Mouse (Mus musculus): Measurements from ENCODE around the gene Pbxip1. TPM values are rescaled to one million over a fixed set of nuclear protein-coding genes. Genes with fewer than 3 reads are reported as not detected.
"Not testable (repeated sequence)": the region's sequence is repeated elsewhere in the genome, so short reads cannot be mapped to it uniquely, and the experiment has no call there.

Gene Pbxip1
- polyA plus RNA-seq, 1 experiment from 2014 or later, result 48.6 TPM

DNA sequence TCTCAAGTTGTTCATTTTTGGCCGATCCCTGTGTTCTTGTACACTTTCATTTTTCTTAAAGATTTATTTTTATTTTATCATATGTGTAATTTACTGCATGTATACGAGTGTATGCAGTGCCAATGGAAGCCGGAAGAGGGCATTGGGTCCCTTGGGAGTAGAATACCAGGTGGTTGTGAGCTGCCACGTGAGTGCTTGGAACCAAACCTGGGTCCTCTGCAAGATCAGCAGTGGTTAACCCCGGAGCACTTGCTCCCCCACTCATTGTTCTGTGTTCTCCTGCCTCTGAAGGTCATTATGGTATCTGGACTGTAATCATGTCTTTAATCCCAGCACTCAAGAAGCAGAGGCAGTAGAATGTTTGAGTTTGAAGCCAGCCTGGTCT is 11.4 kb upstream of the Pbxip1 start:
- ATAC-seq (ENCODE audit: low FRiP score, low TSS enrichment) (no peak), DNase-seq (ENCODE audit: low spot score) (no peak)
- WGBS, result 72% methylated on average over 5 of the region's 5 CpGs
- no peak overlapping the region for H3K4me3 ChIP-seq (ENCODE audit: low read depth, low read length)
- no peak for TF ChIP-seq EP300 (optimal IDR thresholded peaks at IDR 0.05)
- no peak for TF ChIP-seq CTCF (IDR thresholded peaks at IDR 0.05; ENCODE audit: low read depth)
- H3K36me3 ChIP-seq (ENCODE audit: control insufficient read depth, insufficient read depth, low read length), result peaks cover 14% of the 10 kb centered on the region
- H3K4me1 ChIP-seq (replicated peaks; ENCODE audit: control insufficient read depth, insufficient read depth), result peaks cover 6% of the 10 kb centered on the region
- H3K9ac ChIP-seq (ENCODE audit: low read length), result no peak overlapping the region
- no peak overlapping the region for H3K4me2 ChIP-seq (replicated peaks; ENCODE audit: low read depth)
- H3K9me3 ChIP-seq (ENCODE audit: control insufficient read depth, low read length), result no peaks in the 10 kb centered on the region
- no peaks in the 10 kb centered on the region for H3K27me3 ChIP-seq (ENCODE audit: control insufficient read depth, insufficient read depth, low read length)
- no peak overlapping the region for H3K27ac ChIP-seq (replicated peaks)

DNA sequence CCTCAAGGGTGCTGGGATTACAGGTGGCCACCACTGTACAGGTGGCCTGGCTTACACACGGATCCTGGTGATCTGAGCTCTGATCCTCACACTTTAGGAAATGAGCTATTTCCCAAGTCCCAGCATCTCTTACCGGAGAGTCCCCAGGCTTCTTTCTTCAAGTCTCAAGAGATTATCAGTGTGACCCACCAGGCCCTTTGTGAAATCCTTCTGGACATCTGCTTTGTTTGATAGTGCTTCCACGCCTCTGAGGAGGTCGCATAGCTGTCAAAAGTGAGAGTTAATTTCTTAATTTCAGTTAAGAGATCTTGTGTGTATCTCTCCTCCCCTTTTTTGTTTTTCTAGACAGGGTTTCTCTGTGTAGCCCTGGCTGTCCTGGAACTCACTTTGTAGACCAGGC is 10.6 kb upstream of the Pbxip1 start:
- H3K4me1 ChIP-seq (replicated peaks; ENCODE audit: control insufficient read depth, insufficient read depth), result peaks cover 2% of the 10 kb centered on the region
- H3K9me3 ChIP-seq (ENCODE audit: control insufficient read depth, low read length), result no peaks in the 10 kb centered on the region
- H3K36me3 ChIP-seq (ENCODE audit: control insufficient read depth, insufficient read depth, low read length), result peaks cover 14% of the 10 kb centered on the region
- DNase-seq (ENCODE audit: low spot score), result no peak
- no peaks in the 10 kb centered on the region for H3K27me3 ChIP-seq (ENCODE audit: control insufficient read depth, insufficient read depth, low read length)
- no peak overlapping the region for H3K27ac ChIP-seq (replicated peaks)
- no peak overlapping the region for H3K9ac ChIP-seq (ENCODE audit: low read length)
- H3K4me3 ChIP-seq (ENCODE audit: low read depth, low read length), result no peak overlapping the region
- no peak for ATAC-seq (ENCODE audit: low FRiP score, low TSS enrichment)
- TF ChIP-seq EP300 (optimal IDR thresholded peaks at IDR 0.05), result no peak
- no peak for TF ChIP-seq CTCF (IDR thresholded peaks at IDR 0.05; ENCODE audit: low read depth)
- no peak overlapping the region for H3K4me2 ChIP-seq (replicated peaks; ENCODE audit: low read depth)
- WGBS, result 91% methylated on average over 4 of the region's 4 CpGs

DNA sequence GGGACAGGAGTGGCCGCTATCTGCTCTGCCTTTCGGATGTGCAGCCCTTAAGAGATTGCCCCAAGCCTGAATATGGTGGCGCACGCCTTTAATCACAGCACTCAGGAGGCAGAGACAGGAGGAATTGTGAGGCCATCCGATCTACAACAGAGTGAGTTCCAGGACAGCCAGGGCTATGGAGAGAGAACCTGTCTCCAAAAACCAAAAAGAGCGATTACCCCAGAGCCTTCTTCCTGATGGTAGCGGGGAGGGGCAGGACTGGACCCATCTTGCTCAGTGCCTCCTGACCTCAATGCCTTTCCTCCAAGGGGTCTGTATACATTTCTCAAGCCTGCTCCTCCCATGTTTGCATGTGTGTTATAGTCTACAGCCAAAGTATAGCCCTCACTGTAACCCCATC is 7.5 kb upstream of the Pbxip1 start:
- H3K36me3 ChIP-seq (ENCODE audit: control insufficient read depth, insufficient read depth, low read length), result peaks cover 17% of the 10 kb centered on the region
- not testable (repeated sequence) for H3K9me3 ChIP-seq (ENCODE audit: control insufficient read depth, low read length); H3K4me2 ChIP-seq (replicated peaks; ENCODE audit: low read depth); H3K4me1 ChIP-seq (replicated peaks; ENCODE audit: control insufficient read depth, insufficient read depth); ATAC-seq (ENCODE audit: low FRiP score, low TSS enrichment); H3K9ac ChIP-seq (ENCODE audit: low read length); H3K4me3 ChIP-seq (ENCODE audit: low read depth, low read length); H3K27ac ChIP-seq (replicated peaks); H3K27me3 ChIP-seq (ENCODE audit: control insufficient read depth, insufficient read depth, low read length); DNase-seq (ENCODE audit: low spot score)
- 86% methylated on average over 7 of the region's 7 CpGs for WGBS

DNA sequence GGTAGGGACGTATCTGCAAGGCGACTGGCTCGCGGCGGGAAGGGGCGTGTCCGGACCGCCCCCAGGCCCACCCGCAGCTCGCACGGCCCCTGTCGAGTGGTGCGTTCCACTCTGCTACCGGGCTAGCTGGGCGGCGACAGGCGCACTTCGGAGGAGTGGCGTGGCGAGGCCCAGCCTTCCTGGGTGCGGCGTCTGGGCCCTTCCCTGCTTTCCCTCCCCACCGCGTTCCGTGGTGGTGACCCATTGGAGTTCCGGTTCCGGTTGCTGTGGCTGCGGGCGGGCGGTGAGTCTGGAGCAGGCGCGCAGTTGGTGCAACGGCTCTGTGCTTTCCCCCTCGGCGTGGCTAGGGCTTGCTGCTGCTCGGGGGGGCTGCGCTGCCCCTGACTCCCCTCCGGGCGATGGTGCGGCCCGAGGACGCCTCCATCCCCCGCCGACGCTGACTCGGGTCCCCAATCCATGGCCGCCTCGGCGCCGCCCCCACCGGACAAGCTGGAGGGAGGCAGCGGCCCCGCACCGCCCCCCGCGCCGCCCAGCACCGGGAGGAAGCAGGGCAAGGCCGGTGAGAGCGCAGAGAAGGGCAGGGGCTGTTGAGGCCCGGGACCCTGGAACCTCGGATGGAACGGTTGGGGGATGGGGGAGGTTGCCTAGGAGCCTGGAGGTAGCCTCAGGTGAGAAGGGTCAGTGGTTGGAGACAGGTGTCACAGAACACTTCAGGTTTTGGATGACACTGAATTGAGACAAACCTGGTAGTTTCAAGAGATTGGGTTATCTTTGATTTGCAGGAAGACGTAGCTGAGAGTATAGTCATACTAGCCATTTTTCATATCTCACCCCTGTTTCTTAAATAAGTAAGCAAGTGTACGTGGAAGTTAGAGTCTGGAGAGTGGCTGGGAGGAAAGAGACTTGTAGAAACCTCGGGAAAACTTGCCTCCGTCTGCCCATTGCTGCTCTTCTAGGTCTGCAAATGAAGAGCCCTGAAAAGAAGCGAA is 6.0 kb upstream of the Pbxip1 start, which contains the start of gene Pygo2:
Gene Pygo2, plus strand, starts transcription at position 44 of the 989 bp plus-strand sequence.
- WGBS, result 2% methylated on average over 67 of the region's 68 CpGs
- peak within 1 kb of the TSS; percentile 94 for H3K9ac ChIP-seq (ENCODE audit: low read length)
- TF ChIP-seq EP300 (optimal IDR thresholded peaks at IDR 0.05) (no peak), CTCF (IDR thresholded peaks at IDR 0.05; ENCODE audit: low read depth) (peak; percentile 36; the same call in 1 of the 2 replicates)
- H3K4me3 ChIP-seq (ENCODE audit: low read depth, low read length), result peak within 1 kb of the TSS; percentile 94
- no peaks in the 10 kb centered on the region for H3K27me3 ChIP-seq (ENCODE audit: control insufficient read depth, insufficient read depth, low read length)
- DNase-seq (ENCODE audit: low spot score), result peak; percentile 98
- H3K36me3 ChIP-seq (ENCODE audit: control insufficient read depth, insufficient read depth, low read length), result peaks cover 9% of the 10 kb centered on the region
- ATAC-seq (ENCODE audit: low FRiP score, low TSS enrichment), result peak; percentile 98
- H3K9me3 ChIP-seq (ENCODE audit: control insufficient read depth, low read length), result no peaks in the 10 kb centered on the region
- H3K27ac ChIP-seq (replicated peaks), result peak within 1 kb of the TSS; percentile 91
- H3K4me1 ChIP-seq (replicated peaks; ENCODE audit: control insufficient read depth, insufficient read depth), result peaks cover 4% of the 10 kb centered on the region
- peak within 1 kb of the TSS; percentile 88 for H3K4me2 ChIP-seq (replicated peaks; ENCODE audit: low read depth)

DNA sequence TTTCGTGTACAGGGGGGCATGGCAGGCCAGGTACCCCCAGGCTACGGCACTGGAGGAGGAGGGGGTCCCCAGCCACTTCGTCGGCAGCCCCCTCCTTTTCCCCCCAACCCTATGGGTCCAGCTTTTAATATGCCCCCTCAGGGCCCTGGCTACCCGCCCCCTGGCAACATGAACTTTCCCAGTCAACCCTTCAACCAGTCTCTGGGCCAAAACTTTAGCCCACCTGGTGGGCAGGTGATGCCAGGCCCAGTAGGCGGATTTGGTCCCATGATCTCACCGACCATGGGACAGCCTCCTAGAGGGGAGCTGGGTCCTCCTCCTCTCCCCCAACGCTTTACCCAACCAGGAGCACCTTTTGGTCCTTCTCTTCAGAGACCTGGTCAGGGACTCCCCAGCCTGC is 3.9 kb upstream of the Pbxip1 start:
- H3K27me3 ChIP-seq (ENCODE audit: control insufficient read depth, insufficient read depth, low read length), result no peaks in the 10 kb centered on the region
- peaks cover 5% of the 10 kb centered on the region; the same call in 1 of the 2 replicates for H3K36me3 ChIP-seq (ENCODE audit: control insufficient read depth, insufficient read depth, low read length)
- no peaks in the 10 kb centered on the region for H3K9me3 ChIP-seq (ENCODE audit: control insufficient read depth, low read length)
- ATAC-seq (ENCODE audit: low FRiP score, low TSS enrichment) (no peak), DNase-seq (ENCODE audit: low spot score) (no peak)
- no peak for TF ChIP-seq CTCF (IDR thresholded peaks at IDR 0.05; ENCODE audit: low read depth)
- TF ChIP-seq EP300 (optimal IDR thresholded peaks at IDR 0.05), result no peak
- H3K9ac ChIP-seq (ENCODE audit: low read length), result no peak overlapping the region
- no peak overlapping the region for H3K4me2 ChIP-seq (replicated peaks; ENCODE audit: low read depth)
- no peak overlapping the region for H3K27ac ChIP-seq (replicated peaks)
- no peak overlapping the region for H3K4me3 ChIP-seq (ENCODE audit: low read depth, low read length)
- peaks cover 9% of the 10 kb centered on the region for H3K4me1 ChIP-seq (replicated peaks; ENCODE audit: control insufficient read depth, insufficient read depth)
- WGBS, result 97% methylated on average over 8 of the region's 8 CpGs

DNA sequence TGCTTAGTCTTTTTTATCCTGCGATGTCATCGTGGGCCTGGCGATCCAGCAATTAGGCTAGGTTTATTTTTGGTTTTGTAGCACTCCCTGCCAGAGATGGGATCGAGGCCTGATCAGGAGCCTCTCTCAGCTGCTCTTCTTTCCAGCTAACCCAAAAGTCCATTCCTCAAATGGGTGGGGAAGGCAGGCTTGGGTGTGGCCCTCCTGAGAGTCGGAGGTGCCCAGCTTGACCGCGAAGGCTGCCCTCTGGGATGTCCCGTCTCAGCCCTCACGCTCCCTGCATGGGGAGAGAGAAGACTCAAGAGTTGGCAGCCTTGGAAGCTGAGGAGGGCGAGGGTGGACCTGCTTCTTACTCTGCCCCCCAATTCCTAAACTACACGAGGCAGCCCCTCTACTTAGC is 2.0 kb upstream of the Pbxip1 start:
- TF ChIP-seq EP300 (optimal IDR thresholded peaks at IDR 0.05), result no peak
- no peak for TF ChIP-seq CTCF (IDR thresholded peaks at IDR 0.05; ENCODE audit: low read depth)
- Histone ChIP-seq H3K4me2 (replicated peaks; ENCODE audit: low read depth) (no peak overlapping the region), H3K36me3 (ENCODE audit: control insufficient read depth, insufficient read depth, low read length) (peaks cover 5% of the 10 kb centered on the region; the same call in 1 of the 2 replicates), H3K4me3 (ENCODE audit: low read depth, low read length) (no peak overlapping the region), H3K9ac (ENCODE audit: low read length) (no peak overlapping the region), H3K27ac (replicated peaks) (no peak overlapping the region), H3K9me3 (ENCODE audit: control insufficient read depth, low read length) (no peaks in the 10 kb centered on the region), H3K27me3 (ENCODE audit: control insufficient read depth, insufficient read depth, low read length) (no peaks in the 10 kb centered on the region), H3K4me1 (replicated peaks; ENCODE audit: control insufficient read depth, insufficient read depth) (peaks cover 9% of the 10 kb centered on the region)
- DNase-seq (ENCODE audit: low spot score) (no peak), ATAC-seq (ENCODE audit: low FRiP score, low TSS enrichment) (no peak)
- WGBS, result 73% methylated on average over 11 of the region's 11 CpGs
